Mouse (Mus musculus) limb, embryonic 15.5 days (tissue): ENCODE data around the gene Ucp3. TPM values are rescaled to one million over a fixed set of nuclear protein-coding genes. Genes with fewer than 3 reads are reported as not detected.
A peak's percentile ranks its signal among the peaks of the same experiment; 100 is the strongest.

Experiments
- ATAC-seq: fragments of 200-750 bp; cut with Nextera tagmentation; 2 replicates; pipeline ENCODE4 v1.8.0; 2017; ENCODE audit warnings: low read depth, moderate TSS enrichment; ENCODE audit not compliant: insufficient number of reproducible peaks, low FRiP score, low TSS enrichment
- H3K27ac ChIP-seq: fragments of 300-500 bp; sonication (generic); 2 replicates; pipeline ENCODE4 v1.5.1; 2015; ENCODE audit warnings: moderate library complexity, mild to moderate bottlenecking, inconsistent platforms
- H3K27me3 ChIP-seq: fragments of 300-500 bp; sonication (generic); 2 replicates; pipeline ENCODE4 v1.6.1; 2015; ENCODE audit warnings: inconsistent platforms
- H3K36me3 ChIP-seq: fragments of 300-500 bp; sonication (generic); 2 replicates; pipeline ENCODE4 v1.6.1; 2015; ENCODE audit warnings: inconsistent platforms
- H3K4me1 ChIP-seq: fragments of 300-500 bp; sonication (generic); 2 replicates; pipeline ENCODE4 v1.6.1; 2015; ENCODE audit warnings: inconsistent platforms
- H3K4me2 ChIP-seq: fragments of 300-500 bp; sonication (generic); 2 replicates; pipeline ENCODE4 v1.6.1; 2015; ENCODE audit warnings: mild to moderate bottlenecking, inconsistent platforms
- H3K4me3 ChIP-seq: fragments of 300-500 bp; sonication (generic); 2 replicates; pipeline ENCODE4 v1.5.1; 2015; ENCODE audit warnings: mild to moderate bottlenecking, inconsistent platforms
- H3K9ac ChIP-seq: fragments of 300-500 bp; sonication (generic); 2 replicates; pipeline ENCODE4 v1.6.1; 2015; ENCODE audit warnings: inconsistent platforms
- H3K9me3 ChIP-seq: fragments of 300-500 bp; sonication (generic); 2 replicates; pipeline ENCODE4 v1.6.1; 2016; ENCODE audit warnings: inconsistent platforms
- WGBS: fragments of 180-500 bp; shearing (Covaris S2); methylation state at CpG from one replicate; pipeline ENCODE4 v1.1.7; 2015; 5-methylcytosine and 5-hydroxymethylcytosine counted together
- polyA plus RNA-seq: library from polyadenylated mRNA; unstranded; fragments of >200 nt; fragmentation: Nextera tagmentation; extraction: Ambion mirVana; gene quantifications from 2 replicates; pipeline ENCODE4 v1.2.1, GENCODE M21; 2015

Ucp3 gene
- polyA plus RNA-seq, 1 experiment from 2014 or later: 0.28 TPM

DNA sequence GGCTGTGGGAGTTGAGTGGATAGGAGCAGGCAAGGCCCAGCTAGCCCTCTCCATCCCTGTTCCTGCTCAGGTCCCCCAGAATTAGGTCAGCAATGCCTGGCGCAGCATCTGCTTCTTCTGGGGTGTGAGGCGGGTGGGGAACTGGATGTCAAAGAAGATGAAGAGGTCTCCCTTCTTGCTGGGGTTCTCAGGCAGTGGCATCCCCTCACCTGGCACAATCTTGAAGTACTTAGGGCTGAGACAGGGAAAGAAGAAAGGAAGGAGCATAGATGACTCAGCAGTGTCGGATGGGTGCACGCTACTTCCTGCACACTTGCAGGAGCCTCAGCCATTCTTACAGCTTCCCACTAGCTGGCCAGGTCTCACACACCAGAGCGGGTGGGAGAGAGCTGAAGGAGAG lies 30.3 kb downstream of the Ucp3 start:
- no peak overlapping the region for H3K9ac ChIP-seq
- WGBS: 73% methylated on average over 5 of the region's 5 CpGs
- H3K4me1 ChIP-seq: peaks cover 4% of the 10 kb centered on the region; the same call in 1 of the 2 replicates
- H3K36me3 ChIP-seq: peaks cover 15% of the 10 kb centered on the region
- no peak overlapping the region for H3K27ac ChIP-seq
- H3K4me2 ChIP-seq: no peak overlapping the region
- H3K27me3 ChIP-seq: no peaks in the 10 kb centered on the region
- H3K4me3 ChIP-seq: no peak overlapping the region
- H3K9me3 ChIP-seq: no peaks in the 10 kb centered on the region
- ATAC-seq: no peak

DNA sequence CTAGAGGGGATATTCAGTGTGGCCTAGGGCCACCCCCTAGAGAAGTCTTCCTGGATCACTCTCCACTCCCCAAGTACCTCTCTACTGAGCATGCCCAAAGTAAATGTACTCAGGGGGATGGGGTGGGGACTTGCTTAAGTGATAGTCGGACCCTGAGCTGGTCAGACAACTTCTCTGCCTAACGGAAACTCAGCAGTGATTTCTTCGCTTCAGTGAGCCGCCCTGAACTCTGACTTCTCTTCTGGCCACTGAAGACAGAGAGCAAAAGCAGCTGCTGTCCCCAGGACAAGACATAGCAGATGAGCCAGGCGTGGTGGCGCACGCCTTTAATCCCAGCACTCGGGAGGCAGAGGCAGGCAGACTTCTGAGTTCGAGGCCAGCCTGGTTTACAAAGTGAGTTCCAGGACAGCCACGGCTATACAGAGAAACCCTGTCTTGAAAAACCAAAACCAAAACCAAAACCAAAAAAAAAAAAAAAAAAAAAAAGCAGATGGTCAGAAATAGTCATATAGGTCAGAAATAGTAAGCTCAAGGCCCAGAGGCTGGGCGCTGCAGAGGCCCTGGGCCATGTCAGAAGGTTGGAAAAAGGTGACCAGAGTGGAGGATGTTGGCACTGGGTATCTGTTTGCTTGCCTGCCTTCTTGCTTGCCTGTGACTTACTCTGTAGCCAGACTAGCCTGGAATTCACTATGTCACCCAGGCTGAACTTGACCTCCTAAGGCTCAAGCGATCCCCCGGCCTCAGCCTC lies 32.1 kb downstream of the Ucp3 start:
- Histone ChIP-seq H3K36me3 (no peaks in the 10 kb centered on the region), H3K4me1 (peaks cover 4% of the 10 kb centered on the region; the same call in 1 of the 2 replicates), H3K9ac (no peak overlapping the region), H3K9me3 (no peaks in the 10 kb centered on the region), H3K4me3 (no peak overlapping the region), H3K27ac (no peak overlapping the region), H3K27me3 (no peaks in the 10 kb centered on the region), H3K4me2 (no peak overlapping the region)
- no peak for ATAC-seq
- WGBS: 84% methylated on average over 13 of the region's 13 CpGs

DNA sequence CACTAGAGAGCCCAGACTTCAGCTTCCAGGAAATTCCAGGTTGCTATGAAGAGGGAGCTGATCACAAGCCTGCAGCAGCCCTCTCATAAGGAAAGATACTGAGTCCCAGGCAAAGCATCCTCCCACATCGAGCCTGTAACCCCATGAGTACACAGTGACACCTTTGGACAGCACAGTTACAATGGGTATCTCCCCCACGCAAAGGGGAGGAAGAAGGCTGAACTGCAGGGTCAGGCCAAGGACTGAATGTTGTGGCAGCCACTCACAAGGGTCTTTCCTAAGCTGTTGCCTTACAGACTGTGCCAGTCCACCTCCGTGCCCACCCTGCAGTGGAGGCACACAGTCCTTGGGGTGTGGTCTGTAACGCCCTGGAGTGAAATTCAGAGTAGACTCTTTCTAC lies 33.7 kb downstream of the Ucp3 start:
- no peak overlapping the region for H3K27ac ChIP-seq
- no peaks in the 10 kb centered on the region for H3K4me1 ChIP-seq
- no peak overlapping the region for H3K4me3 ChIP-seq
- H3K9ac ChIP-seq: no peak overlapping the region
- ATAC-seq: no peak
- 75% methylated on average over 4 of the region's 4 CpGs for WGBS
- H3K4me2 ChIP-seq: no peak overlapping the region
- no peaks in the 10 kb centered on the region for H3K9me3 ChIP-seq
- H3K36me3 ChIP-seq: no peaks in the 10 kb centered on the region
- H3K27me3 ChIP-seq: no peaks in the 10 kb centered on the region

DNA sequence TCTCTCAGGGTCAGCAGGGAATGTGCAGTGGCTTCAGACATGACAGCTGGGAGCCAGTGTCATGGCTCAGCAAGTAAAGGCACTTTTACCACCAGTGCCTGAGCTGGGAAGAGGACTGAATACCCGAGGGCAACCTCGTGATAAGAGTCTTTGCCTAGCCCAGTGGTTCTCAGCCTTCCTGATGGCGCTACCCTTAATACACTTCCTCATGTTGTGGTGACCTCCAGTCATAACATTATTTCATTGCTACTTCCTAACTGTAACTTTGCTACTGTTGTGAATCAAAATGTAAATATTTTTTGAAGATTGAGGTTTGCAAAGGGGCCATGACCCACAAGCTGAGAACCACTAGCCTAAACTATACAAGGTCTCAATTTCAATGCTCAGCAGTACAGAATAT lies 35.9 kb downstream of the Ucp3 start:
- no peaks in the 10 kb centered on the region for H3K4me1 ChIP-seq
- 50% methylated on average over 3 of the region's 3 CpGs for WGBS
- no peaks in the 10 kb centered on the region; the same call in 1 of the 2 replicates for H3K27me3 ChIP-seq
- no peak overlapping the region for H3K4me3 ChIP-seq
- H3K27ac ChIP-seq: no peak overlapping the region
- ATAC-seq: no peak
- H3K4me2 ChIP-seq: no peak overlapping the region
- no peak overlapping the region for H3K9ac ChIP-seq
- H3K9me3 ChIP-seq: no peaks in the 10 kb centered on the region
- no peaks in the 10 kb centered on the region for H3K36me3 ChIP-seq

DNA sequence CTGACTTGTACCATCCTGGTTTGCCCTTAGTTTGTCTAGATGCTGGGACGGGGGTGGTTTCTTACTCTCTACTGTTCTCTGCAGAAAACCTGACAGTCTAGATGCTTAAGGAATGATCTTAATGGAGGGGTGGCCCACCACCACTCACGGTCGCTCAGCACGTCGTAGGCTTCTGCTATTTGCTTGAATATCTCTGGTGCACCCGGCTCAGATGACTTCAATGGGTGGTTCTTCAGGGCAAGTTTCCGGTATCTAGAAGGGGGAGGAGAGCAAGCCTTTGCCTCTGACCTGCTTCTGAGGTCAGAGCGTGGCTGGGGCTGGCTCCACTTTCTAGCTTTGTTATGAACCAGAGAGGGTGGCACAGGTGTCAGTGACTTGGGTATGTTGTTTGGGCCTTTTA lies 38.8 kb downstream of the Ucp3 start:
- Histone ChIP-seq H3K4me3 (no peak overlapping the region), H3K4me2 (no peak overlapping the region), H3K27me3 (no peaks in the 10 kb centered on the region; the same call in 1 of the 2 replicates), H3K4me1 (peaks cover 3% of the 10 kb centered on the region; the same call in 1 of the 2 replicates), H3K9me3 (no peaks in the 10 kb centered on the region), H3K9ac (no peak overlapping the region), H3K36me3 (no peaks in the 10 kb centered on the region), H3K27ac (no peak overlapping the region)
- ATAC-seq: no peak
- 78% methylated on average over 8 of the region's 8 CpGs for WGBS

DNA sequence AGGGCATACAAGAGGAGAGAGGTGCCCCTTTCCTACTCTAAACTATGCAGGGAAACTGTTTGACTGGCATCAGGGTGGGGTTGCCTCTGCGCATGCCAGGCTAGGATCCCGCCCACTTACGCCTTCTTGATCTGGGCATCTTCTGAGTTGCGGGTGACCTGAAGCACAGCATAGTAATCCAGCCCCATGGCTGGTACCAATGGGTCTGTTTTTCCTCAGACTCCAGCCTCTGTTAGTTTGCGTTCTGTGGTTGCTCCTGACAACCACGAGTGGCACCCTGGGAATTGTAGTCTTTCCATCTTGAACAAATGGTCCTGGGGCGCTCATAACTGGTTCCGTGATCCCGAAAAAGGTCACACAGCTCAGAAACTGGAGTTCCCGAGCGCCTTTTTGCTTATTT lies 41.8 kb downstream of the Ucp3 start, which contains the start of gene Dnajb13:
TSS of gene Dnajb13 (minus strand) at position 388 of the 400 bp plus-strand sequence.
- H3K27ac ChIP-seq: no peak within 1 kb of the TSS
- H3K4me3 ChIP-seq: no peak within 1 kb of the TSS
- H3K27me3 ChIP-seq: no peaks in the 10 kb centered on the region; the same call in 1 of the 2 replicates
- no peak for ATAC-seq
- H3K9me3 ChIP-seq: no peaks in the 10 kb centered on the region
- 49% methylated on average over 11 of the region's 11 CpGs for WGBS
- no peak within 1 kb of the TSS for H3K9ac ChIP-seq
- no peaks in the 10 kb centered on the region for H3K36me3 ChIP-seq
- H3K4me1 ChIP-seq: peaks cover 3% of the 10 kb centered on the region; the same call in 1 of the 2 replicates
- no peak within 1 kb of the TSS for H3K4me2 ChIP-seq

DNA sequence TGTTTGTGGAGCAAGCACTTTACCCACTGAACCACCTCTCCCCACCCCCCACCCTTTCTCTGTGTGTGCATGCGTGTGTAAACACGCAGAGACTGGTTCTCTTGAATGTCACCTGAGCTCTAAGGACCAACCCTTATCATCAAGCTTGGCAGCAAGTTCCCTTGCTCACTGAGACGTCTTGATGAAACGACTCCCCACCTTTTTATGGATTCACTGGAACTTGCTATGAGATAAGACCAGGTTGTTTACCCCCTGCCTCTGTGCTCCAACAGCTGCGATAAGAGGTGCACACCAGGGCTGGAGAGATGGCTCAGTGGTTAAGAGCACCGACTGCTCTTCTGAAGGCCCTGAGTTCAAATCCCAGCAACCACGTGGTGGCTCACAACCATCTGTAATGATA lies 47.4 kb downstream of the Ucp3 start:
- 55% methylated on average over 7 of the region's 7 CpGs for WGBS
- Histone ChIP-seq H3K9me3 (no peaks in the 10 kb centered on the region), H3K27me3 (no peaks in the 10 kb centered on the region), H3K27ac (no peak overlapping the region), H3K36me3 (no peaks in the 10 kb centered on the region), H3K9ac (no peak overlapping the region), H3K4me3 (no peak overlapping the region), H3K4me2 (no peak overlapping the region), H3K4me1 (no peaks in the 10 kb centered on the region)
- no peak for ATAC-seq

DNA sequence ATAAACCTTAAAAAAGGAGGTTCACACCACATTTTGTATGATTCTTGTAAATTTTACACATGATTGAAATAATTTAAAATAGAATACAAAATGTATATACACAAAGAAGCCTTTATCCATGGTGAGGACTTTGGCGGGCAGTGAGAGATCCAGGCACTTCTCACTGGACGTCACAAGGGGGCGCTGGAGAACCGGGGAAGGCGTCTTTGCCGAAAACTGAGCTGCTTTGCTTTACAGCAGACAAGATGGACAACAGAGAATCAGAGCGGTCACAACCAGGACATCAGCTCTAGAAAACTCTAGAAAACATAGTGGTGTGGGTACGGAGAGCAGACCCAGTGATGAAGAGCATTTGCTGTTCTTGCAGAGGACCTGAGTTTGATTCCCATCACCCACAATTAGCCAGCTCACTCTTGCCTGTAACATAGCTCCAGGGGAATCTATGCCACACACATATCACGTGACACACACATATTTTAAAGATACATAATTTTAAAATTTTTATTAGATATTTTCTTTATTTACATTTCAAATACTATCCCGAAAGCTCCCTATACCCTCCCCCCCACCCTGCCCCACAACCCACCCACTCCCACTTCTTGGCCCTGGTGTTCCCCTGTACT lies 48.0 kb downstream of the Ucp3 start:
- no peaks in the 10 kb centered on the region for H3K36me3 ChIP-seq
- no peak overlapping the region for H3K9ac ChIP-seq
- H3K4me2 ChIP-seq: 0 out of 2 replicates have a peak overlapping the region, but pooled peaks have one; percentile 22
- ATAC-seq: no peak
- H3K27me3 ChIP-seq: no peaks in the 10 kb centered on the region
- no peak overlapping the region for H3K27ac ChIP-seq
- no peak overlapping the region for H3K4me3 ChIP-seq
- no peaks in the 10 kb centered on the region for H3K9me3 ChIP-seq
- no peaks in the 10 kb centered on the region for H3K4me1 ChIP-seq
- 18% methylated on average over 10 of the region's 10 CpGs for WGBS

DNA sequence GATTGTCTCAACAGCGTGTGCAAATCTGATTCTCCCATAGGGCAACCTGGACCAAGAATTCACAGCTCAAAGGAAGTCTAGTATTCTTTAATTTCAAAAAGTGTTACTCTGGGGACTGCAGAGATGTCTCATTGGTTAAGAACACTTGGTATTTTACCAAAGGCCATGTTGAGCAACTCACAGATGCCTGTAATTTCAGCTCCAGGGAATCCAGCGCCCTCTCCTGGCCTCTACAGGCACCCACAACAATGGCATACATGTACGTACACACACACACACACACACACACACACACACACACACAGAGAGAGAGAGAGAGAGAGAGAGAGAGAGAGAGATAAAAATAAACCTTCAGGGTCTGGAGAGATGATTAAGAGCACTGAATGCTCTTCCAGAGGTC lies 49.4 kb downstream of the Ucp3 start:
- H3K4me2 ChIP-seq: no peak overlapping the region
- no peaks in the 10 kb centered on the region for H3K36me3 ChIP-seq
- H3K9me3 ChIP-seq: no peaks in the 10 kb centered on the region
- no peaks in the 10 kb centered on the region for H3K27me3 ChIP-seq
- H3K4me3 ChIP-seq: no peak overlapping the region
- H3K9ac ChIP-seq: no peak overlapping the region
- H3K27ac ChIP-seq: no peak overlapping the region
- WGBS: 82% methylated on average over 3 of the region's 3 CpGs
- H3K4me1 ChIP-seq: no peaks in the 10 kb centered on the region
- no peak for ATAC-seq

DNA sequence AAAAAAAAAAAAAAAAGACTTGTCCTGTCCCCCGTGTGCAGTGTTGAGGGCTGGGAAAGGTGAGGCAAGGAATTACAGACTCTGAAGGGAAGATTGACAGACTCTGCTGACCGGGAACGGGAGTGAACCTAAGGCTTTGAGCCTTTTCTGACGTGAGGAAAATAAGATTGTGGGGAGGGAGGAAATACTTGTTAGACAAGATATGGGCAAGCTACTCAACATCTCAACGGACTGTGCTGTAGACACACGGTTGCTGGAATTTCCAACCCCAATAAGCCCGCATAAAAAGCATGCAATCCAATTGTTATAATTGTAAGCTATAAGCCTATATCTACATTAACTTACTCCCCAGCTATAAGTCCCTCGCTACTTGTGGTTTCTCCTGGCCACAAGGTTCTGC lies 51.9 kb downstream of the Ucp3 start:
- H3K4me3 ChIP-seq: no peak overlapping the region
- no peak overlapping the region for H3K27ac ChIP-seq
- no peaks in the 10 kb centered on the region for H3K9me3 ChIP-seq
- no peak overlapping the region for H3K4me2 ChIP-seq
- no peak for ATAC-seq
- no peak overlapping the region for H3K9ac ChIP-seq
- 52% methylated on average over 8 of the region's 8 CpGs for WGBS
- no peaks in the 10 kb centered on the region for H3K36me3 ChIP-seq
- no peaks in the 10 kb centered on the region for H3K4me1 ChIP-seq
- no peaks in the 10 kb centered on the region for H3K27me3 ChIP-seq

DNA sequence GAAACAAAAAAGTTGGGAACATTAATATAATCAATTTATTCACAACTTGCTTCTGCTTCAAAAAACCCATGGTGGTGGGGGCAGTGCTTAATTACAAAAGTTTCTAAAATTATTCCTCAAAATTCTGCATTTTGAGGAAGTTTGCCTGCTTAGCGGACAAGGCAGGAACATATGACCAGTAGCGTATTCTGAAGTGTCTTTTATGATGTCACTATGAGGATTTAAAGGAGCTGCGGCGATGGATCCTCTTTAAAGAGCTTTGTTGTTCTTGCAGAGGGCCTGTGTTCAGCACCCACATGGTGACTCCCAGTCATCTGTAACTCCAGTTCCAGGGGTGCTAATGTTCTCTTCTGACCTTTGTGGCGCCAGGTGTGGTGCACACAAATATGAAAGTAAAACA lies 58.0 kb downstream of the Ucp3 start:
- H3K4me3 ChIP-seq: no peak overlapping the region
- no peaks in the 10 kb centered on the region for H3K4me1 ChIP-seq
- H3K9me3 ChIP-seq: no peaks in the 10 kb centered on the region
- H3K9ac ChIP-seq: no peak overlapping the region
- H3K4me2 ChIP-seq: no peak overlapping the region
- ATAC-seq: no peak
- H3K36me3 ChIP-seq: no peaks in the 10 kb centered on the region
- 92% methylated on average over 5 of the region's 5 CpGs for WGBS
- no peaks in the 10 kb centered on the region for H3K27me3 ChIP-seq
- H3K27ac ChIP-seq: no peak overlapping the region

DNA sequence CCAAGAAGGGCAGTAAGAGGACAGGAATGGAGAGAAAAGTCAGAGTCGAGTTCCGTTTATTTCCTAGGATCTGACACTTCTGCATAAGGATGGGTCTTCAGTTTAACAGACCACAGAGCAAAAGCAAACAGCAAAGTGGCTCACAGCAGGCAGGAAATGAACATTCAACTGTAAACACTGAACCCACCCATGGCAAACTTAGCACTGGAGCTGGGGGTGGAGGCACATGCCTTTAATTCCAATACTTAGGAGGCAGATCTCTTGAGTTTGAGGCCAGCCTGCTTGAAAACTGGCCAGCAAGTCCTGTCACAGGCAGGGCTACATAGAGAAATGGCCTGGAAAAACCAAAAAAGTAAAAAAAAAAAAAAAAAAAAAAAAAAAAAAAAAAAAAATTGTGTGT lies 60.7 kb downstream of the Ucp3 start:
- no peak overlapping the region for H3K9ac ChIP-seq
- no peak overlapping the region for H3K4me3 ChIP-seq
- WGBS: 70% methylated on average over 2 of the region's 2 CpGs

More for the DNA sequence above, 60.7 kb downstream of the Ucp3 start:
- Histone ChIP-seq H3K36me3 (no peaks in the 10 kb centered on the region), H3K4me2 (no peak overlapping the region), H3K27ac (no peak overlapping the region), H3K27me3 (no peaks in the 10 kb centered on the region), H3K4me1 (0 out of 2 replicates have a peak, but pooled peaks cover 8% of the 10 kb centered on the region), H3K9me3 (no peaks in the 10 kb centered on the region)
- ATAC-seq: no peak
